Mouse (Mus musculus): ENCODE data around the gene Rpl34.

GRCm38 (mm10) chr3:130757117-130757852 lies 27.1 kb upstream of the Rpl34 start:
- TF ChIP-seq CTCF (conservative IDR thresholded peaks at IDR 0.05; ENCODE audit: insufficient read depth, insufficient read length, low read depth, low read length) (no peak), POLR2A (IDR thresholded peaks at IDR 0.05; ENCODE audit: low read depth, low read length) (no peak)
